Mouse (Mus musculus): ENCODE measurements around the gene Thra.

DNA sequence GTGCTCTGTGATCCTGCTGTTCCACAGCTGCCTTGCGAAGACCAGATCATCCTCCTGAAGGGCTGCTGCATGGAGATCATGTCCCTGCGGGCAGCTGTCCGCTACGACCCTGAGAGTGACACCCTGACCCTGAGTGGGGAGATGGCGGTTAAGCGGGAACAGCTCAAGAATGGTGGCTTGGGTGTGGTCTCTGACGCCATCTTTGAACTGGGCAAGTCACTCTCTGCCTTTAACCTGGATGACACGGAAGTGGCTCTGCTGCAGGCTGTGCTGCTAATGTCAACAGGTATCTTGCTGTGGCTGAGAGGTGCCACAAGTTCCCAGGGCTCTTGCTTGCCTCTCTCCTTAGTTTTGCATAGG lies 23.0 kb downstream of the Thra start:
- TF ChIP-seq CTCF (IDR thresholded peaks at IDR 0.05; ENCODE audit: low read depth) (no peak), EP300 (IDR thresholded peaks at IDR 0.05; ENCODE audit: low read depth) (no peak)
